Mouse (Mus musculus) kidney, adult 2 months (tissue): Measurements from ENCODE around the gene Aagab.

Source experiments
- CTCF ChIP-seq: fragments of 200-500 bp; conservative IDR thresholded peaks from 2 replicates; pipeline ENCODE4 v1.5.1; 2011; ENCODE audit warnings: low read depth, mild to moderate bottlenecking, control low read depth, low read length, moderate library complexity, mixed read lengths; ENCODE audit not compliant: insufficient read depth, insufficient read length
- POLR2A ChIP-seq: fragments of 200-500 bp; IDR thresholded peaks from one replicate; pipeline ENCODE4 v1.6.1; 2011; ENCODE audit warnings: low read depth, low read length, control low read depth

DNA sequence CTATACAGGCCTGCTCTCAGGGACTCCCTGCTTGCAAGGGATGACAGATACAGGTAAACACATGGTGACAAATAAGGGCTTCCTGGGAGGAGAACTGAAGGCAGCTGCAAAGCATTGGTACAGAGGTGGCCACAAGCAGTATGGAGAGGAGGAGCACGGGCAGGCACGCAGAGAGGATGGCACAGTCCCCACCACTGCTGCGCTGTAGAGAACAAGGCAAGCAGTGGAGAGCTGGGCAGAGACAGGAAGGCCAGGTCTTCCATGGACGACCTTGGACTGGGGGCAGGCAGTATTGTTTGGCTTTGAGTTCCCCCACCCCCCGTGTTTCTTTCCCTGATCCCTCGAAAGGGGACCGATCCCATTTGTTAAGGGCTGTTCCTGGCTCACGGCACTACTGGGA lies 42.6 kb downstream of the Aagab start:
- TF ChIP-seq CTCF (no peak), POLR2A (no peak)
